In genomic region chr19:20240471-20240870, GRCm38 (mm10) we compare ENCODE assay signal across 21 mouse cellular contexts.
DNase-seq lines count a peak whose midpoint lies in the region; ATAC-seq and TF ChIP-seq lines count a peak whose summit lies in the region.
"Had no signal": no experiment of that assay in that cellular context is flagged by ENCODE, and none has a peak within 500 bp of the region (broad histone marks: within the 10 kb centered on the region; RNA-seq: fewer than 3 reads in every experiment).

No protein-coding gene starts in this region.

- TF ChIP-seq EP300 in heart, postnatal 0 days (IDR thresholded peaks at IDR 0.05; ENCODE audit: low read depth), result no peak
- TF ChIP-seq EP300 in lung, postnatal 0 days (IDR thresholded peaks at IDR 0.05), result no peak

- H3K4me2 ChIP-seq in heart, postnatal 0 days (ENCODE audit: low read depth, low read length), result no peak overlapping the region
- H3K4me2 ChIP-seq in lung, postnatal 0 days (replicated peaks; ENCODE audit: low read depth, low read length), result no peak overlapping the region
- H3K4me2 ChIP-seq: embryonic facial prominence, embryonic 13.5 days; heart, embryonic 15.5 days; kidney, embryonic 15.5 days; liver, embryonic 13.5 days; neural tube, embryonic 15.5 days had no signal

- DNase-seq in heart, postnatal 0 days (ENCODE audit: low spot score), result no peak
- no peak for DNase-seq in heart, adult 9 months (ENCODE audit: low spot score in 2 of 2)
- DNase-seq in lung, postnatal 0 days (ENCODE audit: low spot score), result no peak
- DNase-seq in lung, postnatal 4 days, result no peak
- peak; percentile 59 for DNase-seq in brain, embryonic 14.5 days (ENCODE audit: low read depth)
- DNase-seq in retina, postnatal 1 day, result peak; percentile 51
- DNase-seq in adrenal gland, postnatal 36 days, result no peak
- DNase-seq: cerebellum, postnatal 14 days; heart, adult 18-20 months; liver, embryonic 13.5 days; right cerebral cortex, postnatal 4 days; thymus, postnatal 4 days had no signal

- no peak overlapping the region for H3K9ac ChIP-seq in heart, postnatal 0 days (replicated peaks; ENCODE audit: low read depth, low read length)
- H3K9ac ChIP-seq in lung, postnatal 0 days (replicated peaks; ENCODE audit: low read depth), result no peak overlapping the region
- H3K9ac ChIP-seq: embryonic facial prominence, embryonic 13.5 days; heart, embryonic 15.5 days; kidney, embryonic 15.5 days; liver, embryonic 13.5 days; neural tube, embryonic 15.5 days had no signal

- ATAC-seq in heart, postnatal 0 days (ENCODE audit: insufficient read depth, low read depth), result no peak
- no peak for ATAC-seq in lung, postnatal 0 days
- ATAC-seq: inflammation-experienced regulatory T-cells, adult 6 months had no signal

- no peak overlapping the region for H3K27ac ChIP-seq in heart, postnatal 0 days (ENCODE audit: low read depth)
- no peak overlapping the region for H3K27ac ChIP-seq in lung, postnatal 0 days (ENCODE audit: low read length)
- H3K27ac ChIP-seq: embryonic facial prominence, embryonic 13.5 days; forebrain, embryonic 10.5 days; heart, embryonic 15.5 days; hindbrain, embryonic 10.5 days; kidney, embryonic 15.5 days; liver, embryonic 13.5 days; neural tube, embryonic 15.5 days had no signal

- no peak overlapping the region for H3K4me3 ChIP-seq in heart, postnatal 0 days (ENCODE audit: low read depth, low read length)
- H3K4me3 ChIP-seq in lung, postnatal 0 days (ENCODE audit: low read depth, low read length), result no peak overlapping the region
- H3K4me3 ChIP-seq: embryonic facial prominence, embryonic 13.5 days; forebrain, embryonic 10.5 days; heart, embryonic 15.5 days; hindbrain, embryonic 10.5 days; kidney, embryonic 15.5 days; liver, embryonic 13.5 days; megakaryocyte, embryonic 14.5 days; myocyte; neural tube, embryonic 15.5 days had no signal

- no peaks in the 10 kb centered on the region for H3K4me1 ChIP-seq in heart, postnatal 0 days (ENCODE audit: control insufficient read depth, insufficient read depth)
- H3K4me1 ChIP-seq in lung, postnatal 0 days (ENCODE audit: insufficient read depth, low read depth, low read length), result no peaks in the 10 kb centered on the region
- H3K4me1 ChIP-seq: embryonic facial prominence, embryonic 13.5 days; heart, embryonic 15.5 days; hindbrain, embryonic 10.5 days; kidney, embryonic 15.5 days; liver, embryonic 13.5 days; megakaryocyte, embryonic 14.5 days; neural tube, embryonic 15.5 days had no signal

- no peaks in the 10 kb centered on the region for H3K36me3 ChIP-seq in heart, postnatal 0 days (replicated peaks; ENCODE audit: control insufficient read depth, insufficient read depth, low read length)
- no peaks in the 10 kb centered on the region for H3K36me3 ChIP-seq in lung, postnatal 0 days (ENCODE audit: insufficient read depth, low read length)
- H3K36me3 ChIP-seq: embryonic facial prominence, embryonic 13.5 days; forebrain, embryonic 10.5 days; heart, embryonic 15.5 days; hindbrain, embryonic 10.5 days; kidney, embryonic 15.5 days; liver, embryonic 13.5 days; neural tube, embryonic 15.5 days had no signal

- no peaks in the 10 kb centered on the region for H3K9me3 ChIP-seq in heart, postnatal 0 days (replicated peaks; ENCODE audit: control insufficient read depth, low read length)
- no peaks in the 10 kb centered on the region for H3K9me3 ChIP-seq in lung, postnatal 0 days (ENCODE audit: low read length)
- H3K9me3 ChIP-seq: embryonic facial prominence, embryonic 13.5 days; forebrain, embryonic 10.5 days; heart, embryonic 15.5 days; hindbrain, embryonic 10.5 days; kidney, embryonic 15.5 days; liver, embryonic 13.5 days; megakaryocyte, embryonic 14.5 days; neural tube, embryonic 15.5 days had no signal

- TF ChIP-seq CTCF in heart, postnatal 0 days (IDR thresholded peaks at IDR 0.05; ENCODE audit: low read depth), result peak; percentile 21; the same call in 1 of the 2 replicates
- peak; percentile 8; the same call in 1 of the 2 replicates for TF ChIP-seq CTCF in lung, postnatal 0 days (IDR thresholded peaks at IDR 0.05)
- no peak for TF ChIP-seq CTCF in brain, embryonic 14.5 days (IDR thresholded peaks at IDR 0.05; ENCODE audit: borderline replicate concordance, extremely low read depth, insufficient read depth, insufficient read length)

- no peak for TF ChIP-seq POLR2A in brain, embryonic 14.5 days (IDR thresholded peaks at IDR 0.05; ENCODE audit: borderline replicate concordance, extremely low read depth, insufficient read depth, insufficient read length, poor library complexity, severe bottlenecking)

- 40% methylated on average over 1 of the region's 1 CpGs for WGBS in heart, postnatal 0 days
- 21% methylated on average over 1 of the region's 1 CpGs for WGBS in lung, postnatal 0 days

- no peaks in the 10 kb centered on the region for H3K27me3 ChIP-seq in heart, postnatal 0 days (ENCODE audit: control insufficient read depth, insufficient read depth, low read length)
- H3K27me3 ChIP-seq in lung, postnatal 0 days (replicated peaks; ENCODE audit: insufficient read depth, low read length), result no peaks in the 10 kb centered on the region
- H3K27me3 ChIP-seq: embryonic facial prominence, embryonic 13.5 days; heart, embryonic 15.5 days; kidney, embryonic 15.5 days; liver, embryonic 13.5 days; megakaryocyte, embryonic 14.5 days; neural tube, embryonic 15.5 days had no signal

Comparison
In these comparisons a context has a peak if more than half of its experiments do, and no peak if none do; other contexts are left out.
1. DNase-seq: peak in brain, embryonic 14.5 days (single experiment) and retina, postnatal 1 day (single experiment); none in heart, postnatal 0 days (single experiment), heart, adult 9 months (0 of 2), lung, postnatal 0 days (single experiment), lung, postnatal 4 days (0 of 2) and adrenal gland, postnatal 36 days (0 of 2).